Mouse (Mus musculus): ENCODE measurements around the gene Ankrd11.

The Ankrd11 gene

DNA sequence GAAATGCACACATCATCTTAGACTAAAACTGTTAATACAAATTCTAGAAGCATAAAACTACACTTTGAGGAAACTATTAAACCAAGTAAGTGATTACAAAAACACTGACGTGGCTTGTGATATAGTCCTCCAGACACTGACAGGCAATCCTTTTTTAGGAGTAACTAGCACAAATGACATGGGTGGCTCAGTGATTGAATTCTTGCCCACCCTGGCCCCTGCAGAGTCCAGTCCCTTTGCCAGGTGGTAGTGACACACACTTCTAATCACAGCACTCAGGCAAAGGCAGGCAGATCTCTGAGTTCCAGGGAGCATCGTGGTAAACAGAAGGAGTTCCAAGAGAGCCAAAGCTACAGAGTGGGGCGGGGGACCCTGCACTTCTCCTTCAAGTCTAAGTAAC lies 36.7 kb downstream of the Ankrd11 start:
- no peak for DNase-seq (ENCODE audit: low read depth, low spot score)

DNA sequence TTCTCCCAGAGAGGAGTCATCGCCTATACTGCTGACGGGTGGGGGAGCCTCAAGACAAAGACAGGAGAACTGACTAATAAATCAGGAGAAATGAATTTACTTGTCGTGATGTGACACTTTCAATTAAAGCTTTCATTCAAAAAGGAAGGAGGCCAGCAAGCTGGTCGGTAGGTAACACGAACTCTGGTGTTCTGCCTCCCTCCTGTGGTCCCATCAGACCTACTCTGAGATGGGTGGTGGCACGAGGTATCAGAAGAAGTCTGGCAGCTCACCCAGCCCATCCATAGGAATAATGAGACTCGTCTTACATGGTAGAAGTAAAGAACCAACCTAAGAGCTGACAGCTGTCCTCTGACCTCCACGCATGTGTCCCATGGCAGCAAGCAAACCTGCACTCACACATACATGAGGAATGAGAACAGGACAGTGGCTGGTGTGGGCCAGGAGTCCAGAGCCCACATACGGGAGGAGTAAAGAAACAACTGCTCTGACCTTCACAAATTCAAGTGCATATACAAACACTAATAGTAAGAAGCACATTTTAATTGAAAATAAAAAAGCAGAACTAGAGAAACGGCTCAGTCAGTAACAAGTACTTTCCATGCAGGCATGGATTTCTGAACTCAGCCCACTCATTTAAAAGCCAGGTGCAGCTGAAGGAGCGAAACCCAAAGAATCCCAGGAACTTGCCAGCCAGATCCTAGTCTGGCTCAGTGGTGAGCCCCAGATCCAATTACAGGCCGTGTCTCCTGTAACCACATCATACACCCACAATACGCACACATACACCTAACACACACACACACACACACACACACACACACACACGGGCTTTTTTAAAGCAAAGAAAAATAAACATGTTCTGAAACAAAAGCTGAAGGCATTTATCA lies 37.8 kb downstream of the Ankrd11 start:
- DNase-seq (ENCODE audit: low read depth, low spot score), result no peak

DNA sequence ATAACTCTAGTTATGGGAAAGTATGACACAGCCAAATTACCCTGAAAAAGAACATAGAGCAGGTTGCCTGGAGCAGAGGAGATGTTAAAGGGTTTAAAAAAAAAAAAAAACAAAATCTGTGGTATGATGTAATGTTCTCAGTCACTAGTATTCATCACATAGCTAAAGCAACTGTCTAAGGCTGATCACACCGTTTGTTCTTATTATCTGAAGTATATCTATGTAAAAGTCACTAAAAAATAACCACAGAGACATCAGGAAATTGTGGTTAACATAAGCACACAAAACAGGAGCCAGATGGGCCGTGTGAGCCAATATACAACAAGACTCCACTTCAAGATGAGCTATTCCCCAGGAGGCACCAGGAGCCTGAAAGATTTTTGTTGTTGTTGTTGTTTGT lies 41.8 kb downstream of the Ankrd11 start:
- no peak for DNase-seq (ENCODE audit: low read depth, low spot score)

DNA sequence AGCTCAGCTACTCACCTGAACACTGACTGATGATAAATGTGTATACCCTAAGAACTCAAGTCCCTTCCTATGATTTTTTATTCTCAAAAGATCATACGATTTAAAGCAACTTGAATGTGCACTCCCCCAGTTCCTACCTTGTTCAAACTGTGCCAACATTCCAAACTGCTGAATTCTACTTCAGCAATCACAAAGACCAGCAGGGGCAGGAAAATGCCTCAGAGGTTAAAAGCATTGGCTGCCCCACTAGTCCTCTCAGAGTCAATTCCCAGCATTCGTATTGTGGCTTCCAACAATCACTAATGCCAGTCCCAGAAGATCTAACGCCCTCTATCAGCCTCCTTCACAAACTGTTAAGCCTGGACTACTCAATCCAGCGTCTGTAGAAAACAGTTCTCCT lies 44.1 kb downstream of the Ankrd11 start:
- no peak for DNase-seq (ENCODE audit: low read depth, low spot score)

DNA sequence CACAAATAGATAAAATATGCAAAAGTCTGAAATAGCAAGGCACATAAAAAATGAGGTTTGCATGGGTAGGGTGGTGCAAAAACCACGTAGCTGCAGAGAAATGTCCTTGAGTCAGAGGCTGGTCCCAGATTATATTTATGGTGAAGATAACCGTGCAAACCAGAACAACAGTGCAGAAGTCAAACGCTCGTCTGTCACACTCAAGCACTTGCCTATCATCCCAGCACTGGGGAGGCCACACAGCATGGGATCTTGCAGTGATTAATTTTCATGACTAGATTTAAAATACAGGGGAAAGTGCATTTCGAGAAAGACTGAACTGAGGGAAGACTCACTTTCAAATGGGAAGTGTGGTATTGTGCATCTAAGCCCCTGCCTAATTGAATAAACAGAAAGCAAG lies 48.3 kb downstream of the Ankrd11 start:
- no peak for DNase-seq (ENCODE audit: low read depth, low spot score)

DNA sequence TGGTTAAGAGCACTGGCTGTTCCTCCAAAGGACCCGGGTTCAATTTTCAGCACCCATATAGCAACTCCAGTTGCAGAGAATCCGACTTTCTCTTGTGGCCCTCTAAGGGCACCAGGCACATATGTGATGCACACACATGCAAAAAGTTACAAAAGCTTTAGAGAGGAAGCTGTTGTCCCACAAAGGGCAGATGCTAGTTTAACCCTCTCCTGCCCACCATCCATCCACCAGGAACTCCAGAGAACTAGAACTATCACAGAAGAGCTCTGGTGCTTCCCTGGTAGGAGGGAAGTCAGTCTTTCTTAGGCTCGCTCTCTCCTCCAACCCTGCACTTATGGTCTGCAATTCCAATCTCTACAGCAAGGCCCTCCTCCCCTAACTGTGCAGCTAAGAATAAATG lies 49.0 kb downstream of the Ankrd11 start:
- no peak for DNase-seq (ENCODE audit: low read depth, low spot score)

DNA sequence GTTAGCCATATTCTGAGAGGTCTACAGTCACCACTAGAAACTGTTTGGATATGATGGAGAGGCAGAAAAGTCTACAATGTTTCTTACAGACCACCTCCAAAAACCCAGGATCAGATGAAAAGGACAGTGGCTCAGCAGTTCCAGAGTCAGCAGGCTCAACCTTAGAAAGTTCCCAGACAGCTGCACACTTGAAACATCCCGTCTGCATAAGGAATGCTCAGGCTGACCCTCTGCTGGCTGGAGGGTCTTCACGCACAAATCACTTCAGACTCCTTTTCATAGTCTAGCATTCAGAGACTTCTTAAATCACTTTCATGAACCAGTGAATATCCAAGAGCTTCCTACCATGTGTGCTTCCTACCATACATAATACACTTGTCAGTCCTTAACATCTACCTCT lies 49.8 kb downstream of the Ankrd11 start:
- DNase-seq (ENCODE audit: low read depth, low spot score), result no peak

DNA sequence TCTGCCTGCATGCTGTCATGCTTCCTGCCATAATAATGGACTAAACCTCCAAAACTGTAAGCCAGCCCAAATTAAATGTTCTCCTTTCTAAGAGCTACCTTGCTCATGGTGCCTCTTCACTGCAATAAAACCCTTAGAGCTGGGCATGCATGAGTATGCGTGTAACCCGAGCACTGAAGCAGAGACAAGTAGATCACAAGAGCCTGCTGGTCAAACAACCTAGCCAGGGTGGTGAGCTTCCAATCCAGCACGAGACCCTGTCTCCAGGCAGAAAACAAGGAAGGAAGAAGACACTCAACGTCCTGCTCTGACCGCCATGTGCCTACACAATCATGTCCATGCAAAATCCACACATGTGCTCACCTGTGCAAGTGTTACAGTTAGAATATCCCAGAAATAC lies 50.7 kb downstream of the Ankrd11 start:
- DNase-seq (ENCODE audit: low read depth, low spot score), result no peak

DNA sequence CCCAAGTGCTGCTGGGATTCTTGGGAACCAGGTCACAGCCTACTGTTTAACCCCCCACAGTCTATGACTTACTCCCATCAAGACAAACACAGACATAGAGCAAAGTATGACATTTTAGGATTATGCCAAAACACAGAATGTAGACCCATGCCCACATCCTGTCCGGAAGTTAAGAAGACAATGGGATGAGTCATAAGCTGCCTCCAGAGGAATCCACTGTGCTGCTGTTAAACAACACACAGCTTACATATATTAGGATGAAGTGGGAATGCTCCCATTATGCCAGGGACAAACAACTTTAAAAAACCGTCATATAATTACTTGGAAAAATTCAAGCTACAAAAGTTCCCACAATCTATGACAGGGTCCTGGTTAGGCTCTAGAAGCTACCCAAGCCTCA lies 52.1 kb downstream of the Ankrd11 start:
- DNase-seq (ENCODE audit: low read depth, low spot score), result no peak

DNA sequence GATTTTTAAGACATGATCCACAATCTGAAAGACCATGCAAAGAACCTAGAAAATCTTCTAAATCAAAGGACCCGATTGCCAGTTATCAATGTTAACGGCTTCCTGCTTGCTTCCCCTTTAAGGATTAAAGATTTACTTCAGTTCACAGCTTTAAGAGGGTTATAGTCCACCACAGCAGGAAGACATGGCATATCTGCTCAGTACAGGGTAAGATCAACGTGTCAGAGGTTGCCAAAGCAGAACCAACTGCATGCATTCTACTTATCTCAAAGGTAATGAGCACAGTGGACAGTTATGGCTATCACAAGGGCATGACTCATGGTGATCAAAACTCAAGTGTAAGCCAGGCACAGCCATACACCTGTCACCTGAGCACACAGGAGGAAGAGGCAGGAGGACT lies 53.1 kb downstream of the Ankrd11 start:
- peak; percentile 22 for DNase-seq (ENCODE audit: low read depth, low spot score)

DNA sequence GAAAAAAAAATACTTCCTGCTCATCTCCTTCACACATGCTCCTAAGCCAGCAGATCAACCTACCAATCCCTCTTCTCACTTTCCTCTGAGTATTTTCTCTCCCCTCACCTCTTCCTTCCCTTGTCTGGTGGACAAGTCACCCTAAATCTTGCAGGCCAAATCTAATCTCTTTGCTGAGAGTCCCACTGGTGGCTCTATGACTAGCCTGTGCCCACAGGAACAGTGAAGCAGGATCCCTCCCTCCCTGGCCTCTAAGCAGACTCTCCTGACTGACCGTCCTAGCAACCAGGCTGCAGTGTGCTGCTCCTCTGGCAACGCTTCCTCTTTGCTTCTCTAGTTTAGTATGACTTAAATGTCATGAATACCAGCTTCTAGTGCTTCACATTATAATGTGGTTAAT lies 54.8 kb downstream of the Ankrd11 start:
- no peak for DNase-seq (ENCODE audit: low read depth, low spot score)

DNA sequence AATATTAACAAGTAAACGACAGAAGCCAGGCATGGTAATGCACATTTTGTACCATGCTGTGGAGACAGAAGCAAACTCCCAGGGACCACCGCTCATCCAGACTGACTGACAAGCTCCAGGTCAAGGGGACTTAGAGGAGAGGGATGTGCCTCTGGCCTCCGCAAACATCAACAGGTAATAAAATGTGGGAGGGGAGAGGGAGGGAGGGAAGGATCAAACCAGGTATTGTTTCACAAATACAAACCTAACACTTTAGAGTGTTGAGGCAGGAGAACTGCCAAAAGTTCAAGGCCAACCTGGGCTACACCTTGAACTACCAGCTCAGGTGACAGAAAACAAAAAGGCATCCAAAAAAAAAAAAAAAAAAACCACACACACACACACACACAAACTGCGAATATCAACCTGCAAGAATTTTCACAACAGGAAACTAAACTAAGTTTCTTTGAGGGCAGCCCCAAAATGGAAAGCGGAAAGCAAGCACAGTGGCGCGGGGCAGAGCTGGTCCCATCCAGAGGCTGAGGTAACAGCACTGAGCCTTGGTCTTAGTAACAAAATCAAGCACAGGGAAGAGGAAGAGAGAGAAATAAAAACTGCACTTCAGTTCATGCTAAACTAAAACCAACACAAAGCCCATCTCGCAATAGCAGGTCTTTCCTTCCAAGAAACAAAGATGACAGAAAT lies 55.4 kb downstream of the Ankrd11 start:
- DNase-seq (ENCODE audit: low read depth, low spot score), result no peak

DNA sequence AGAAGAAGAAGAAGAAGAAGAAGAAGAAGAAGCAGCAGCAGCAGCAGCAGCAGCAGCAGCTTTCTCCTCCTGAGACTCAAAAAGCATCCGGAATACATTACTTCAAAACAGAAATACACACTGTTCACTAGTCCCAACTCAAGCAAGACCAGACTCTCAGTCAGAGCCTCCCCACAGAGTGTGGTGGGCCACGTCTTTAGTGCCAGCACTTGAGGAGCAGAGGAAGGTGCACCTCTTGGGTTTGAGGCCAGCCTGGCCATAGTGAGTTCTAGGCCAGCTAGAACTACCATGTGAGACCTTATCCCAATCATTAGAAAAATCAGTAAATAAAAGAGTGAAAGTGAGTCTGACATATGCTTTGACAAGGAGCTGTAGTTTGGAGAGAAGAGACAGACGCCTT lies 57.9 kb downstream of the Ankrd11 start:
- DNase-seq (ENCODE audit: low read depth, low spot score), result no peak

DNA sequence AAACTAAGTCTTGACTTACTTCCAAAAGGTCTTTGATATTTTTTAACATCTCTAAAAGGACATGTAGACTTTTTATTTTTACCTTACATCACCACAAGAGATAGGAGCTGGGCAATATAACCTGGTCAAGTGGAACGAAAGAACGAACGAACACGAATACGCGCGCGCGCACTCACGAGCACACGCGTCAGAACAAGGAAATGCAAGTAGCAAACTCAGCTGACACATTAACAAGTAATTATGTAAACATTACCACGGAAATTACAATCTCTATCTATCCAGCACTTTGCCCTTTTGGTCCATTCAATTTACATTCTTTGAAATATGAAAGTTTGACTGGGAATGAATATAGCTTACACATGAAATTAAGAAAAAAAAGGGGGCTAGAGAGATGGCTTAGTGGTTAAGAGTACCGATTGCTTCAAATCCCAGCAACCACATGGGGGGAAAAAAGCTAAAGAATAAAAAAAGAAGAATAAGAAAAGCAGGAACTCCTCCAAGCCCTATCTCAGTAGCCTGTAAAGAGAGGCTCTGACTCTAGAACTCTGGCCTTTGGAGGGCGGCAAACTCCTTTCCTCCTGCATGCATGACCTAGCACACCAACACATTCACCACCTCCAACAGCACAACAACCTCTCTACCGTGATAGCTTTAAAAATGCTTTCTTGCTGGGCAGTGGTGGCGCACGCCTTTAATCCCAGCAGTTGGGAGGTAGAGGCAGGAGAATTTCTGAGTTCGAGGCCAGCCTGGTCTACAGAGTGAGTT lies 58.7 kb downstream of the Ankrd11 start:
- DNase-seq (ENCODE audit: low read depth, low spot score), result no peak

DNA sequence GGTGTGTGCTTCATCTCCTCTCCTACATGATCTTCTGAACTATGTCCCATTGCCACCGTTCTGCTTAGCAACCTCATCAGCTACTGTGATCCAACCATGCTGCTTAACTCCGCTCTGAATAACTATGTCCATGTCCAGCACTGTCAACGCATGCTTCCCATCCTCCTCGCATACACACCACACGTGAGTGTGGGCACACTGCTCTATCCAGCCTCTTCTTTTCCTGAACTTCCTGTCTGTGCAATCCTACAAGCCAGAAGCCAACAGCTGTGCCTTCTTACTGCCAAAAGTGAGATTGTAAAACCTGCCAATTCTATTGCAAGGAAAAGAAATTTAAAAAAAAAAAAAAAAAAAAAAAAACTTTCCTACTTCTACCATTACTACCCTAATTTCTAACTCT lies 60.4 kb downstream of the Ankrd11 start:
- DNase-seq (ENCODE audit: low read depth, low spot score), result no peak

DNA sequence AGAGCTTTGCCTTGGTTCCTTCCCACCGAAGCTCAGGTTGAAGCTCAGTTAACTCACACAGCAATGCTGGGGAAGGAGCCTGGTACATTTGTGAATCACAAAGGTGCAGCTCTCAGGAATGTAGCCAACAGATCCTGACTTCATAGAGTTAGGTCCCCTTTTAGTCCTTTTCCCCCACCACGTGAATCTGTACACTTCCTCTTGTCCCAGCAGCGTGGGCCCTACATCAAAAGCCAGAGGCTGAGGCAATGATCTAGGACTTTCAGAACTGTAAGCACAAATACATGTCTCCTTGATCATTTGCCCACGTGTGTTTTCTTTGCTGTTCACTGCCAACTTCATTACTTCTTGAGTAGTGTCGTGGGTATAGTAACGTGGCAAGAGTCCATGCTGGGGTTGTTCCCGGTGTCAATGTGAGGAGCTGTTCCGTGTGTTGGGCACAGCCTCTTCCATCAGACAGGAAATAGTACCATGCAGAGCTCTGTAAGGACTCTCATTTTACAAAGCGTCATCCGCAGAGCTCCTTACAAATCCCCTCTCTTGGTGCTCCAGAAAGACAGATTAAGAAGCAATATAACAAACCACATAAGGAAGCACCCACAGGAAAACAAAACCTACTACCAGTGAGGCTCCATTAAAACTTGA lies 62.1 kb downstream of the Ankrd11 start:
- DNase-seq (ENCODE audit: low read depth, low spot score), result no peak

DNA sequence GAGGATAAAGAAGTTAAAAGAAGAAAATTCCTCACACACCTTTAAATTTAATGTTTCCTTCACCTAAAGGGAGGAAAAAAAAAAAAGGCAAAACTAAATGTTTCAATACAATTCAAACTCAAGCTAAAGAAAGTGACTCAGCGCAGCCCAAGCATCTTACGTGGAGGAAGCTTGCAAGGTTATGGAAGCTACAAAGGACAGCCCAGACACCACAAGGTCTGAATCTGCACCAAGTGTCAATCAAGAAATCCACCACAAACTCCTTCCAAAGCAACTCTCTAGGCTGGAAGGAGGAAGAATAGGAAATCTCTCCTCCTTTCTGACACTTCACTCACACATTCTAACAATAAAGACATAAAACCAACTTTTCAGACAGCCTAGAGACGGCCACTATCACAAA lies 62.7 kb downstream of the Ankrd11 start:
- DNase-seq (ENCODE audit: low read depth, low spot score), result no peak

DNA sequence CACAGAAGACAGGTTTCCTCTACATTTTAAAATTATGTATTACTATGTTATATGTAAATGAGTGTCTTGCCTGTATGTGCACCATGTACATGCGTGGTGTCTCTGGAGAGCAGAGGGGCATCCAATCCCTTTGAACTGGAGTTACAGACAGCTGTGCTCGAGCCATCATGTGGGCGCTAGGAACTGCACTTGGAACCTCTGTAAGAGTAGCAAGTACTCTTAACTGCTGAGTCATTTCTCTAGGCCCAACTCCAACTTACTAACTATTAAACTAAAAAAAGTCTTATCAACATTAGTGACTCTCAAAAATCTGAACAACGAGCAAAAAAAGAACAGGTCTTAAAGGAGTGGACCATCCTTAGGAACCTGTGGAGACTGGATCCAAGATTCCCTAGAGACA lies 66.0 kb downstream of the Ankrd11 start:
- no peak for DNase-seq (ENCODE audit: low read depth, low spot score)

DNA sequence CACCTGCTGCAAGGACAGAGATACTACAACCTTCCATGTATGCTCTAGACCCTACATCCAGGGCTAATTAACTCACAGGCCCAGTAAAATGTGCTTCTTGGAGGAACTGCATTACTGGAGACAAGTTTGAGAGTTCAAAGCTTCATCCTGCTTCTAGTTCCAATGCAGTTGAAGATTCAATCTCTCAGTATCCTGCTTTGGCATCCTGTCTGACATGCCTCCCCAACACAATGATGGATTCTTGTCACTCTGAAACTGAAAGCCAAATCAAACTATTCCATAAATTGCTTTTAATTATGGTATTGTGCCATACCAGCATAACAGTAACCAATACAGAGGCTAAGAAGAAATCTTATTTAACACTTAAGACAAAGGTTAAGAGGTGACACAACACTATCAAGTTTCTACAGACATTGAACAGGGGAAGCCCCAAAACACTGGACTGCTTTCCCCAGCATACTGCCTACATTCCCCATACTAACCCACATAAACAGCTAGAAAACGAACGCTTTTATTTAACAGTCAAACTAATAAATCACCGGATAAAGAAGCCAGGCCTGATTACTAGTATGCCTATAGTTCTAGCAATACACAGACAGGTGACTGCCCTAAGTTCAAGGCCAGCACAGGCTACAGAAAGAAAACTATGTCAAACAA lies 72.0 kb downstream of the Ankrd11 start:
- DNase-seq (ENCODE audit: low read depth, low spot score), result no peak

DNA sequence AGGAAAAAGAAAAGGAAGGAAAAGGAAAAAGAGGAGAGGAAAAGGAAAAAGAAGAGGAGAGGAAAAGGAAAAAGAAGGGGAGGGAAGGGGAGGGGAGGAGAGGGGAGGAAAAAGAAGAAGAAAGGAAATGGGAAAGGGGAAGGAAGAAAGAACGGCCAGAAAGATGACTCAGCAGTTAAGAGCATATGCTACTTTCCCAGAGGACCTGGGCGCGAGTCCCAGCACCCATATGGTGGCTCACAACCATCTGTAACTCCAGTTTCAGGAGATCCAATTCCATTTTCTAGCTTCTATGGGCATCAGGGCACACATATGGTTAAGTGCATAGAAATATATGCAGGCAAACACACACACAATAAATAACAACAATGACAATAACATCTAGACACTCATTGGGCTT lies 73.9 kb downstream of the Ankrd11 start:
- no peak for DNase-seq (ENCODE audit: low read depth, low spot score)

DNA sequence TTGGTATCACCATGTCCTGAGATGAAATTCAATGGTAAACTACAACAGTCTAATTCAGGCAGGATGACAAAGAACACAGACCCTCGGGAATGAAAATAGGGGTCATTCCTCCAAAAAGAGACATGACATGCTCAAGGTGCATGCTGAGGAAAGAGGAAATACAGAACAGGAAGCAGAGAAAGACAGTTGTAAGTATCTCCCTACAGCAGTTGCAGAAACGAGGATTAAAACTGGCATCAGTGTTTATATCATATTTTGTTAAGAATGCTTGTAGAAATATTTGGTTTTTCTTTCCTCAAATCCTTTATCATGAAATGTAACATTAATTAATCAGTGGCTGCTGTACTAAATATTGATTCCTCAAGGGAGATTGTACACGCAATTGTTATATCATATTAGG lies 75.4 kb downstream of the Ankrd11 start:
- DNase-seq (ENCODE audit: low read depth, low spot score), result no peak

DNA sequence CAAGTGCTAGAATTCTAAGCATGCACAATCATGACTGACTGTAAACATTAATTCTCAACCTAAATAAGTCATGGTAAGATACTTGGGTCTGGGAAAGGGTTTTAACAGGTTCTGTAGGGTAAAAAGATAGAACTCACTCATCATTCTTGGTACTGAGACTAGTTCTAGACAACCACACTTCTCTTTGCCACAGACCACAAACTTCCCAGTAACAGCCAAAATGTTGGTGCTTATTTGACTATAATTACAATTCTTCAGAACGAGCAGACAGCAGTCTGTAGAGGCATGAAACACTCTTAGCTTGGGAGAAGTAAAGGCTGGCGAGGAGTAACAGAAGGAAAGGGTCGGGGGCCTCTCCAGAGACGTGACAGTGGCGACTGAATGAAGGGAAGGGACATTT lies 80.0 kb downstream of the Ankrd11 start:
- no peak for DNase-seq (ENCODE audit: low read depth, low spot score)
